Mouse (Mus musculus) left cerebral cortex, postnatal 4 days (tissue): Measurements from ENCODE around the gene Cyp4x1. TPM values are rescaled to one million over a fixed set of nuclear protein-coding genes. Genes with fewer than 3 reads are reported as not detected.

ENCODE experiments used
- DNase-seq: peaks from one replicate; pipeline ENCODE4 v3.0.0-alpha.2; 2022
- intact Hi-C: fragments of 180-260 bp; cut with DNase I; formaldehyde crosslinking; loops from one replicate; pipeline ENCODE4 v1.15.1; 2025
- total RNA-seq, 2 experiments: library from RNA; stranded (reverse); gene quantifications; 2 replicates each; pipeline ENCODE4 v1.2.3; 2021

Gene Cyp4x1
- total RNA-seq, 2 experiments from 2014 or later: 21.1 to 22.1 TPM

GRCm38 (mm10) chr4:115058317-115058761, 75.7 kb downstream of the Cyp4x1 start:
- intact Hi-C loops: loop anchor here (5.0 kb wide), 1 partner anchor 156 kb away; no protein-coding TSS in a partner anchor
- DNase-seq: no peak

DNA sequence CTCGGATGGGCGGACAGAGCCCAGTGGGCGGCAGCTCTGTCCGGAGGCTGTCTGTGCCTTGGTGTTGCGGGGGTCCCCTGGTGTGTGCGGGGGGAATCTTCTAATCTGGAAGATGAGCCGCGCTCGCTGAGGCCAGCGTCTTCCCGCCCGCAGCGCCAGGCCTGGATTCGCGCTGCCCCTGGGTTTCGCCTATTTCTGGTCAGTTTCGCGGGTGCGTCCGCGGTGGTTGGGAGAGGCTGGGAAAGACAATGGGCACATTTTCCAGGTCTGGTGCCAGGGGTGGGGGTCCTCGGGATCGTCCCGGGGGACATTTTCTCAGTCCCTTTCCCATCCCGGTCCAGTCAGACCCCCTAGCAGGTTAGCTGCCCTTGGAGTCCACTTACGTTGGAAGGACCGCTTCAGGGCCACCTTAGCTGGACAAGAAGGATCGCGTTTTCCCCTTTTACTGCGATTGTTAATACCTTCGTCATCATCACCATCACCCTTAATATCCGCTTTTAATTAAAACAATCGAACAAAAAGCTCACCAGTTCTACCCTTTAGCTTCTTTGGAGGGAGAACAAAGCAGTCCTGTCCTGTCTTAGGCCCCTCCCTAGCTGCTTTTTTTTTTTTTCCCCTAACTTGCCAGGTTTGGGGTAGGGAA, 76.3 kb downstream of the Cyp4x1 start:
- no peak for DNase-seq
- intact Hi-C loops: loop anchor here (5.0 kb wide), 1 partner anchor 155 kb away; no protein-coding TSS in a partner anchor

DNA sequence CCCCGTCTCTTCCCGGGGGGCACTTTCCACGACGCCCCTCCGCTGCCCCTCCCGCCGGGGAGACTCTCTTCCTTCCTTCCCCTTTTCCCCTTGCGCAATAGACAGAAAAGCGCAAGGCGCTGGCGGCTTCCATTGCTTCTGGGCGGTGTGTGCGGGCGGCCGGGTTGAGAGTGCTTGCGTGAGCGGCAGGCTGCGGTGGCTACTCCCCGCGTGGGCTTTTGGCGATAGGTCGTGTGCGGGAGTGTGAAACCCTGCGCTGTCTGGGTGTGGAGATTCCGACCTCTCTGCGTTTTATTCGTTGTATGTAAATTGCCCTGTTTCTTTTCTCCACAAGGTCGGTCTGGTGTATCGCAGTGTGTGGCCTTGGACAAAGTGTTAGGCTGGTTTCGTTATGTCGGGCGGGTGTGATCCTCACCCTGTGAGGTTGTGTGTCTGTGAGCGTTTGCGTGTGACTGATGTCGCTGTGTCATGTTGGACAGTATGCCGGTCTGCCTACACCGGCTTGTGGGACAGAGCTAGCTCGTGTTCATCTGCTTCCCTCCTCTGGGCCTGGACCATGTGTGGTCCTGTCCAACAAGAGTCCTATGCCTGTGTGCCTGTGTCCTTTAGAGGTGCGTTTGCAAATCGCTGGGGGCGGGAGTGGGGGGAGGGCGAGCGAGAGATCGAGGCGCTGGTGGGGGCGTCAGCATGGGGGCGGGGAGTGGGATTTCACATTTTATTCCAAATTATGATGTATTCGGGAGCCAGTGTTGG, 77.0 kb downstream of the Cyp4x1 start:
- intact Hi-C loops: loop anchor here (5.0 kb wide), 1 partner anchor 155 kb away; no protein-coding TSS in a partner anchor
- peak; percentile 24 for DNase-seq

DNA sequence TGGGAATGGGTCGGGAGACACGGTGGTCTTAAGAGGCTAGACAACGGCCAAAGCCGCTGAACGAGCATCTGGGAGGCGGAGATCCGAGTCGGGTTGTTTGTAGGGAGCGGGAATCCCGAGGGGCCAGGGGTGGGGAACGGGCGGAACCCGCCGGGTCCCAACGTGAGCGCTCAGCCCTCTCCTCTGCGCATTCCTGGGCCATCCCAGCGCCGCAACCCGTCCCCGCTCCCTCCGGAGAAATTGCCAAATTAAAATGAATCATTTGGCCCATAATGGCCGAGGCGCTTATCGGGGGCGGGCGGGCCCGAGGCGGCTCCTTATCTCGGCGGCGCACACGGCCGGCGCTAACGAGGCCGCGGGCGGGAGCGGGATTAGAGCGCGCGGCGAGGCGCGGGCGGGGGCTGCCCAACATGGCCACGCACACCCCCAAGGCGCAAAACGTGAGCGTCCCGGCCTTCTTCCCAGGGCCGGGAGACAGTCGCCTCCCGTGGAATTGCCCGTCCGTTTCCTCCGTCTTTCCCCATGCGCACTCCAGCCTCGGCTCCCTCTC, 77.6 kb downstream of the Cyp4x1 start, which contains the start of gene Tal1:
Gene Tal1 (plus strand): TSS at position 56 of the 550 bp plus-strand sequence.
- intact Hi-C loops: loop anchor here (5.0 kb wide), 1 partner anchor 154 kb away; no protein-coding TSS in a partner anchor

More for the DNA sequence above, 77.6 kb downstream of the Cyp4x1 start, which contains the start of gene Tal1:
- DNase-seq: no peak

Other genes with a start within 250 kb of the Cyp4x1 start
- 1 to 10 TPM in 1 of 2 experiments, under 1 TPM in 1; 0.76 to 1.2 TPM for gene Foxd2, start 225.4 kb downstream of the Cyp4x1 start, total RNA-seq
- not detected for gene Foxe3, start 208.3 kb downstream of the Cyp4x1 start, total RNA-seq
- 100 to 1,000 TPM; 141 to 149 TPM for gene Cmpk1, start 147.0 kb downstream of the Cyp4x1 start, total RNA-seq
- 1 to 10 TPM; 2.9 to 3.1 TPM for gene Stil, start 134.1 kb downstream of the Cyp4x1 start, total RNA-seq
- 1 to 10 TPM; 2.1 to 2.4 TPM for gene Tal1, start 77.9 kb downstream of the Cyp4x1 start, total RNA-seq
- gene Pdzk1ip1, start 45.6 kb downstream of the Cyp4x1 start, total RNA-seq: under 1 TPM; 0.84 to 0.95 TPM
- gene Cyp4a29, start 107.8 kb upstream of the Cyp4x1 start, total RNA-seq: not detected
- gene Cyp4a12a, start 164.8 kb upstream of the Cyp4x1 start, total RNA-seq: not detected